Mouse (Mus musculus): ENCODE measurements around the gene Cox6a1.

- no peak for TF ChIP-seq CTCF (IDR thresholded peaks at IDR 0.05; ENCODE audit: borderline replicate concordance, insufficient read depth, low read depth, low read length)
- no peak for TF ChIP-seq POLR2A (IDR thresholded peaks at IDR 0.05; ENCODE audit: borderline replicate concordance, insufficient read depth, low read length)
These were observed 45.4 kb upstream of the Cox6a1 start for GRCm38 (mm10) chr5:115394223-115394622.

Data from cerebellum, adult 2 months (tissue).